Mouse (Mus musculus): ENCODE data around the gene Kctd2.
"Not testable (repeated sequence)": the region's sequence is repeated elsewhere in the genome, so short reads cannot be mapped to it uniquely, and the experiment has no call there.

Kctd2 gene

DNA sequence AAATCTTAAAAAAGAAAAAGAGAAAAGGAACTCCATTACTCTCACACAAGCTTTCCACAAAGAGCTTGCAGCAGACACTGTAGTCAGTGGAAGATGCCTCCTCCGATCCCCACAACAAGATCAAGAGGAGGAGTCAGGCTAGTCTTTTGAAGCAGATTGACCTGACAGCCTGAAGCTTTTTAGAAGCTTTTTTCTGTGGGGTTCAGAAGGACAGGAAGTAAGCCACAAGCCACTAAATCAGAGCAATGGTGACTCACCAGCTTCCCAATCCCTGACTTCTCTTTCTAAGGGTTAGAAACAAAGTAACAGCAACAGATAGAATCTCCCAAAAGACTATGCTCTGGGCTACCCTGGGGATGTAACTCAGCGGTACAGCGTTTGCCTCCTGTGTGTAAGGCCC, 19.4 kb downstream of the Kctd2 start:
- DNase-seq (ENCODE audit: low read depth, low spot score): no peak

GRCm38 (mm10) chr11:115439906-115440595, 20.1 kb downstream of the Kctd2 start, which contains the start of gene Trim80:
TSS of gene Trim80 (plus strand) at chr11:115440545.
- no peak for DNase-seq (ENCODE audit: low read depth, low spot score)

GRCm38 (mm10) chr11:115441417-115441816, 21.5 kb downstream of the Kctd2 start:
- DNase-seq (ENCODE audit: low read depth, low spot score): peak; percentile 35

DNA sequence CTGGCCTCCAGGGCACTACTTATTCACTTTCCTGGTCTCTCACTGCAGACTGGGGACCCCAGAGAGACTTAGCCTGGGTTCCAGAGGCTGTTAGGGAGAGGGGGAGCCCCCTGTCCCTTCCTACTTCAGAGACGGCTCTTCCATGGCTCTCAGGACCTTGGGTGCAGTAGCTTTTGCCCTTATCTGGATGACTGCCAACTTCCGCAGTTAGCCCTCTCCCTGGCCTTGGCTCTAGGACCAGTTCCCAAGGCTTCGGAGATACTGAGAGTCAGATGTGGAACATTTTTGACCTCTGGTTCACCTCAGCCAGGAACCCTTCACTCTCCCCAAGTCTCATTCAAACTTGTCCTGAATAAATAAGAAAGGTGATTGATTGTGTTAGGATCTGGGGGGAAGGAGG, 27.0 kb downstream of the Kctd2 start:
- DNase-seq (ENCODE audit: low read depth, low spot score): no peak

DNA sequence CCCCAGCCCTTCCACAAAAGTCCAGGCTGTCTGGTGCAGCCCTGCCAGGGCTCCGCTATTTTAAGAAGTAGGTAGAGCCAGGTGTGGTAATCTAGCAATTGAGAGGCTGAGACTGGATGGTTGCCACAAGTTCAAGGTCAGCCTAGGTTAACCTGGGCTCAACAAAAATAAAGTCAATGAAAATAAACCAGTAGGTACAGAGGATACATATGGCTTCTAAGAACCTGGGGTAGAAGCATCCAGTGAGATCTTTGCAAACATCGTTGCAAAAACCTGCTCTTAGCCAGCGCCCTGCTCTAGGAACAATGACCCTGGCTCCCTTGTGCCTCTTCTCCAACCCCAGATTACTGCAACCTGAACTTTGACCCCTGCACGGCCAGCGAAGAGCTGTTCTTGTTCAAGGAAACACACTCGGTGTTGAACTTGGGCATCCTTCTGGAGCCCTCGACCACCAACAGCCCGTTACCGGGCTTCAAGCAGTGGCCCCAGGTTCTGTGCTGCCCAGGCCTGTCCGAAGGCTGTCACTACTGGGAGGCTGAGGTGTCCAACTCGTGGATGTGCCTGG, 27.5 kb downstream of the Kctd2 start:
- no peak for DNase-seq (ENCODE audit: low read depth, low spot score)

DNA sequence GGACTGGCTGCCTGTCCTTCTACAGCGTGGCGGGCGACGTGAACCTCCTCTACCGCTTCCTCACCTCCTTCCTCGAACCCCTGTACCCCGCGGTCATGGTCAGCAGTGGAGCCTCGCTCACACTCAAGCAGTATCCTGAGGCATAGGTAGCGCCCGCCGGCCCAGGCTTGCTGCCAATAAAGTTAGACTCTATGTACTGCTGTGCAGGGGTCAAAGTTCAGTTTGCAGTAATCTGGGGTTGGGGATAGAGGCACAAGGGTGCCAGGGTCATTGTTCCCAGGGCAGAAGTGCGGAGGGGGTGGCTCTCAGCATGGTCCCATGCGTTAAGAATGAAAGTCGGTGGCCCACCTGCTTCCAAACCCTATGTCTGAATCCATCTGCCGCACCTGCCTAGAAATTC, 28.1 kb downstream of the Kctd2 start:
- no peak for DNase-seq (ENCODE audit: low read depth, low spot score)

DNA sequence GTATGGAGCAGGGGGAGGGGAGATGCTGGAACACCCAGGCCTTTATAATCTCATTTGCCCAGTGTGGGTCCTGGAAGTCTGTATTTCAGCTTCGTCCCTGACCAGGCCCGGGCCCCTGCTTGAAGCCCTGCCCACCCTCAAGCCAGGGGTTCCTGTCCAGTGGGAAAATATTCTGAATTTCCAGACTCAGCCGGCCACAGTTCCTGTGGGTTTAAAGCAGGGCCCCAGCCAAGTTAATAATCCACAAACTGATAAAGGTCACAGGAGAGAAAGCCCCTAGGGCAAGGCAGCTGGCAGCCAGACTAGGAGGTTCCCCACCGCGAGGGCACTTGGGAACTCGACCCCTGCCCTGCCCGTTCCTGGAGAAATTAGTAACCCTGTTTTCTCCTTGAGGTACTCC, 29.1 kb downstream of the Kctd2 start:
- DNase-seq (ENCODE audit: low read depth, low spot score): no peak

DNA sequence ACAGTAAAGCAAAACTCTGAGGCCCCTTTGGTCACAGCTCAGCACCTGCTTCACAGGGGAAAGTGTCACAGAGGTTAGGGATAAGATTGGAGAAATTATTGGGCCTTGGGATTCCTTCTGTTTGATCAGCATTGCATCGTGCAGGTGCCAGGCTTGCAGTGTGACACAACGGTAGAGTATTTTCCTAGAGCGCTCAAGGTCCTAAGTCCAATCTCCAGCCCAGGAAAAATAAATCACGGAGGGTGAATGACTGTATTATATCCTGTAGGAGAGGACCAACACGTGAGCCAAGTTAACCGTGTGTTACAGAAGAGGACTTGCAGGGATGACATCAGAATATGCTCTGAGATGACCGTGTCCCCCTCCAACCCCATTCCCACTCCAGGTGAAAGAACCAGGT, 30.2 kb downstream of the Kctd2 start:
- DNase-seq (ENCODE audit: low read depth, low spot score): no peak

DNA sequence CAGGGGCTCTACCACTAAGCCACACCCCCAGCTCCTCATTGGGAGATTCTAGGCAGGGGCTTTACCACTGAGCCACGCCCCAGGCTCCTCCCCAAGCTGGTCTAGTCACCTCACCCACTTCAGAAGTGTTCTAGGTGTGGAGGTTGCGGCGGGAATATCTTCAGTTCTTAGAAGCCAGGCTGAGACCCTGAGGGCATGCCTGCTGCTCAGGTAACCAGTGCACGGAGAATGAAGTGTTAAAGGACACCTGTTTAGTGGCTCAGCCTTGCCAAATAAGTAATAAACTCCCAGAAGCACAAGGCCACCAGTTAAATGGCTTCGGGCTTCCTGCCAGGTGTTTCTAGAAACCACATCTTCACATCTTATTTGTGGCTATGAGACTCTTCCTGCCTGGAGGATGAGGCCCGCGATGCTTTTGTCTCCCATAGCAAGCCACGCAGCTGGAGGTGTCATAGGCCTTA, 31.9 kb downstream of the Kctd2 start:
- DNase-seq (ENCODE audit: low read depth, low spot score): no peak

DNA sequence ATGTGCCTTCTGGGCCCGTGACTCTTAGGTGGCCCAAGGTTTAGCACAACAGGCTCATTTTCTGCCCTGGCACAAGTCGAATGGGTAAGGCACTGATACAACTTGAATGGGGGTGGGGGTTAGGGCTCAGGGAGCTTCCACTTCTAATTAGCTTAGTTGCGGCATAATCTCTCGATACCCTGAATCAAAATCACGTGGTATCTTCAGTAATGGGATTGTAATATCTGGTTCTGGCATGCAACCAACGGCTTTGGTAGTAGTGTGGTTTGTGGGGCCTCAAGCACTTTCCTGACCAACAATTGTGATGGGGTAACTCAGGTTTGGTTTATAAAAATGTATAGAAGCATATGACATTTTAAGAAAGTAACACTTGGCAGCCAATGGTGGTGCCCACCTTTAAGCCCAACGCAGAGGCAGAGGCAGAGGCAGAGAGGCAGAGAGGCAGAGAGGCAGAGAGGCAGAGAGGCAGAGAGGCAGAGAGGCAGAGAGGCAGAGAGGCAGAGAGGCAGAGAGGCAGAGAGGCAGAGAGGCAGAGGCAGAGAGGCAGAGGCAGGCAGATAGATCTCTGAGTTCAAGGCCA, 32.4 kb downstream of the Kctd2 start:
- no peak for DNase-seq (ENCODE audit: low read depth, low spot score)

DNA sequence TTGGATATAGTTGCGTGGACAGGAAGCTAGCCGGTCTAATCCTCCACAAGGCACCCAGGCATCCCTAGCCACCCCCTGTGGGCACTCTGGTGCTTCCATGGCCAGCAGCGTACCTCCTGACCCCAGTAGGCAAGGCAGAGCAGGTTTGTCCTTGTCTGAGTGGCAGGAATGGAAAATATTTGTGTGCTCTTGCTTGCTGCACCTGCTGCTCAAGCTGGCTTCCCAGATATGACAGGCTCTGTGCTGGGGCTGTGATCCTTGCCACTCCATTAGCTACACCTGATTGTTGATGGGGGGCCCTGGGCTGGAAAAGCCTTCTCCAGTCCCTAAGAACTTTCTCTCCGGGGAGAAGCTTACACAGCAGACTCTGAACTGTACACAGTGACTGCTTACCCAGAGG, 33.4 kb downstream of the Kctd2 start:
- DNase-seq (ENCODE audit: low read depth, low spot score): no peak

DNA sequence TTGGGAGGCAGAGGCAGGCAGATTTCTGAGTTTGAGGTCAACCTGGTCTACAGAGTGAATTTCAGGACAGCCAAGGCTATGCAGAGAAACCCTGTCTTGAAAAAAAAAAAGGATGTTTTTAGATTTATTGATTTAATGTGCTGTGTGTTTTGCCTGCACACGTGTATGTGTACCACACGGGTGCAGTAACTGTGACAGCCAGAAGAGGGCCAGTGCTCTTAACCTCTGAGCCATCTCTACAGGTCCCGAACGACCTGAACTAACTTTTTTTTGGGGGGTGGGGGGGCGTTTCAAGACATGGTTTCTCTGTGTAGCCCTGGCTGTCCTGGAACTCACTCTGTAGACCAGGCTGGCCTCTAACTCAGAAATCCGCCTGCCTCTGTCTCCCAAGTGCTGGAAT, 34.9 kb downstream of the Kctd2 start:
- not testable (repeated sequence) for DNase-seq (ENCODE audit: low read depth, low spot score)

DNA sequence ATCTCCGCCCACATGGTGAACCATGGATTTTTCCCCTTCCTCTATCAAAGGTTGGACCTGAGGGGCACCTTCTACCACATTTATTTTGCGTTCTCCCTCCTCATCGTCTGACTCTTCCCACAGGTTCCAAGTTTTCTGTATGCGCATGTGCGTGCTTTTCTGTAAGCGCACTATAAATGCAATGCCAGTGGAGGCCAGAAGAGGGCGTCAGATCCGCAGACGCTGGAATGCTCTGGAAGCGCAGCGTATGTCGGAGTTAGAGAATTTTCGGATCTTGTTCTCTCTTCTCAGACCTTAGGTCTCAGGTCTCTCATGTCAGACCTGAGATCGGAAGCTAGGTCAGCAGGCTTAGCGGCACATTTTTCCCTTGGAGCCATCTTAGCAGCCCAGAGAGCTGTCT, 35.7 kb downstream of the Kctd2 start:
- no peak for DNase-seq (ENCODE audit: low read depth, low spot score)

DNA sequence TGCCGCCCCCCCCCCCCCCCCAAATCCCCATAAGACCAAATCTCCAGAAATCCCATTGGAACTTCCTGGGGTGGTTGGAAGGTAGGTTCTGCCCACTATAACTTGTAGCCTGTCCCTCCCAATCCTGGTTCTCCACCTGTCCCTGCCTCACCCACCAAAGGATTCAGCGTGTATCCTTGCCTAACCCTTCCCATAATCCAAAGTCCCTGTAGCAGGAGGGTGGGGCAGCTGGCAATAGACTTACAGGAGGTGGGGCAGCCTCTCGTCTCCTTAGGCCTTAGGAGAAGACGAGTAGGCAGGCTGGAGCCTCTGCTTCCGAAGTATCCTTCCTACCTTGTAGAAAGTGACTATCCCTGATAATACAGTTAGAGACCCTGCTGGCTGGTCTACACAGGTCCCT, 36.3 kb downstream of the Kctd2 start:
- no peak for DNase-seq (ENCODE audit: low read depth, low spot score)

DNA sequence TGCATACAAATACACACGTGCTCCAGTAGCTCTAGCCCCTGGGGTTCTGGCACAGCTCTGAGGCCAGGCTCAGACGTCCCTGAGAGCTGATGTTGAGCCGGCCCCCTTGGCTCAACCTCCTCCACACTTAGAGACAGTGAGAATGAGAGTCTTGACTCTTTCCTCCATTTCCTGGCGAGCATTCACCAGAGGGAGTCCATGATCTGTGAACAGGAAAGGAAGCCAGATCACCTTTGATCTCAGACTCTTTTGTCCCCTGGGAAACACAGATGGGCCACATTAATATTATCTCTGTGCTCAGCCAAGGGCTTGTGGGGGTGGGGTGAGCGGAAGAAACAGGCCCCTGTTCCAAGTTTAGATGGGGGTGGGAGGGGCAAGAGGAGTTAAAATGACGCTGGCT, 37.5 kb downstream of the Kctd2 start:
- no peak for DNase-seq (ENCODE audit: low read depth, low spot score)

- DNase-seq (ENCODE audit: low read depth, low spot score): no peak
These were observed 41.0 kb downstream of the Kctd2 start for GRCm38 (mm10) chr11:115460976-115461375.

DNA sequence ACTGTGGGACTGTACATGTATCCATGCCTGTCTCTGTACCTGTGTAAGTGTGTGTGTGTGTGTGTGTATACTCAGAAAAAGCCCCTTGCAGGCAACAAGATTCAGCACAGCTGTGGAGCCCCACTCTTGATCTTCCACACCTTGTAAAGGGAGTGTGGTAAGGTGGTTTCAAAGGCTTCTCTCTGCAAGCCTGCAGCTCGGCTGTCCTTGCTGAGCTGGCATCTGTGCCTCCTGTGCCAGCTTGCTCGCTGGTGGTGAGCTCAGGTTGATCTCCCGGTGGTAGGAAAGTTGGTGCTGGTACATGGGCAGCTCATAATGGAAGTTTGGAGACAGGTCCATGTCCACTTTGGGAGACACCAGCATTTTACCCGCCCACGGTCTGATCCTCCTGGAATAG, 41.9 kb downstream of the Kctd2 start:
- DNase-seq (ENCODE audit: low read depth, low spot score): no peak

- no peak for DNase-seq (ENCODE audit: low read depth, low spot score)
These were observed 42.4 kb downstream of the Kctd2 start, which contains the start of gene Slc16a5 for GRCm38 (mm10) chr11:115462243-115462891. TSS of gene Slc16a5 (plus strand) at chr11:115462474.

DNA sequence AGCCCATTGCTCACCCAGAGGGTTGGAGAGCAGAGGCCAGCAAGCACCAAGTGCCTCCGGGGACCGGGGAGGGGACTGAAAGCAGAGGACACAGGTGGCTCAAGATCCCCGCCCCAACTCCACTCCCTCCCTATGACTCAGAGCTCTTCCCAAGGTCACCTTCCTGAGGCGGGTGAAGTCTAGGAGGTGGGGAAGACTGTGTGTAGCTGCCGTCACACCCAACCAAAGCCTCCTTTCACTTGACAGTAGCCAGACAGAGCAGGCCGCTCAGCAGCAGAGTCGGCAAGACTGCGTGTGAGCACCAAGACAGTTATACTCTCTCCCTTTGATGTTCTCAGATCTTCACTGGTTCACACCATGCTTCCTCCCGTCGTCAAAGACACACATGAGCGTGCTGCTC, 43.5 kb downstream of the Kctd2 start:
- no peak for DNase-seq (ENCODE audit: low read depth, low spot score)

DNA sequence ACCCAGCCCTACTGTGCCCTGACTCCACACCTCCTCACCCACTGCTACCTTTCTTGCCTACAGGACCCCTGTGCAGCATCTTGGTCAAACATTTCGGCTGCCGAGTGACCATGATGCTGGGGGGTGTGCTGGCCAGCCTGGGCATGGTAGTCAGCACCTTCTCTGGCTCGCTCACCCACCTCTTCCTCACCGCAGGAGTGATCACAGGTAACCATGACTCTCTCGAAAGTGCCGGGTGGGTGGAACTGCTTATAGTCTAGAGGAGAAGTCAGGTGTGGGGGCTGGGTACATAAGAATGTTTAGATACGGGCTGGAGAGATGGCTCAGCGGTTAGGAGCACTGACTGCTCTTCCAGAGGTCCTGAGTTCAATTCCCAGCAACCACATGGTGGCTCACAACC, 44.9 kb downstream of the Kctd2 start:
- DNase-seq (ENCODE audit: low read depth, low spot score): no peak

GRCm38 (mm10) chr11:115467217-115467618, 47.3 kb downstream of the Kctd2 start:
- DNase-seq (ENCODE audit: low read depth, low spot score): peak; percentile 89

GRCm38 (mm10) chr11:115472183-115472582, 52.3 kb downstream of the Kctd2 start:
- no peak for DNase-seq (ENCODE audit: low read depth, low spot score)
